Mouse (Mus musculus): ENCODE measurements around the gene Fabp7.

DNA sequence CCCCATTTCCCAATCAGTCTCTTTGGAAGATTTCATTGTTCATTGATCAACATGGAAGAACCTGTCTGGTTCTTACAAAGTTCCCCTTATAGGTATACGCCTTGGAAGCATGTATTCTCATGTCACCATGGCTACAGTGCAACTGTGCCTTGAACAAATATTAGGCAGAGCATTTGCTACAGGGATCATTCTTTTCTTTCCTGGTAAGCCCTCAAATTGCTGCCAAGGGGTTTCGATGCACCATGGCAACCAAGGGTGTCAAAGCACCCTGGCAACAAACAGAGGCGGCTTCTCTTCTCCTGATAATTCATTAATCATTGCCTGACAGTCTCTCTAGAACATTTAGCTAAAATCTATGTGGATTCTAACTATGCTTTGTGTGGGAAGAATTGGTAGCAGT is 37.8 kb downstream of the Fabp7 start:
- TF ChIP-seq CTCF (IDR thresholded peaks at IDR 0.05; ENCODE audit: borderline replicate concordance, extremely low read depth, insufficient read depth, insufficient read length) (no peak), POLR2A (IDR thresholded peaks at IDR 0.05; ENCODE audit: borderline replicate concordance, extremely low read depth, insufficient read depth, insufficient read length, poor library complexity, severe bottlenecking) (no peak)

Data from brain, embryonic 14.5 days (tissue).